Mouse (Mus musculus) bone marrow macrophage, adult 2 months (primary cell): ENCODE measurements around the gene Scd1. TPM values are rescaled to one million over a fixed set of nuclear protein-coding genes. Genes with fewer than 3 reads are reported as not detected.

Experiments
- H3K27ac ChIP-seq: 2 replicates; pipeline ENCODE4 v1.5.1; 2012; ENCODE audit warnings: low read depth, low read length; ENCODE audit not compliant: insufficient read depth
- H3K4me1 ChIP-seq: 2 replicates; pipeline ENCODE4 v1.6.1; 2012; ENCODE audit warnings: low read length; ENCODE audit not compliant: control insufficient read depth, insufficient read depth
- H3K4me3 ChIP-seq: 2 replicates; pipeline ENCODE4 v1.5.1; 2012; ENCODE audit warnings: mild to moderate bottlenecking, low read length, moderate library complexity; ENCODE audit not compliant: insufficient read depth
- CTCF ChIP-seq: IDR thresholded peaks from 2 replicates; pipeline ENCODE4 v1.5.1; 2012; ENCODE audit warnings: low read depth, mild to moderate bottlenecking, low read length, moderate library complexity
- POLR2A ChIP-seq: IDR thresholded peaks from 2 replicates; pipeline ENCODE4 v1.6.1; 2012; ENCODE audit warnings: mild to moderate bottlenecking, low read depth, low read length, borderline replicate concordance
- polyA plus RNA-seq: library from polyadenylated mRNA; stranded (reverse); fragments of >200 nt; gene quantifications from 2 replicates; pipeline ENCODE4 v1.2.4, GENCODE M21; 2012; ENCODE audit not compliant: missing spikeins, insufficient read depth, insufficient read length

The Scd1 gene
- polyA plus RNA-seq, 1 experiment, result 2.9 TPM

DNA sequence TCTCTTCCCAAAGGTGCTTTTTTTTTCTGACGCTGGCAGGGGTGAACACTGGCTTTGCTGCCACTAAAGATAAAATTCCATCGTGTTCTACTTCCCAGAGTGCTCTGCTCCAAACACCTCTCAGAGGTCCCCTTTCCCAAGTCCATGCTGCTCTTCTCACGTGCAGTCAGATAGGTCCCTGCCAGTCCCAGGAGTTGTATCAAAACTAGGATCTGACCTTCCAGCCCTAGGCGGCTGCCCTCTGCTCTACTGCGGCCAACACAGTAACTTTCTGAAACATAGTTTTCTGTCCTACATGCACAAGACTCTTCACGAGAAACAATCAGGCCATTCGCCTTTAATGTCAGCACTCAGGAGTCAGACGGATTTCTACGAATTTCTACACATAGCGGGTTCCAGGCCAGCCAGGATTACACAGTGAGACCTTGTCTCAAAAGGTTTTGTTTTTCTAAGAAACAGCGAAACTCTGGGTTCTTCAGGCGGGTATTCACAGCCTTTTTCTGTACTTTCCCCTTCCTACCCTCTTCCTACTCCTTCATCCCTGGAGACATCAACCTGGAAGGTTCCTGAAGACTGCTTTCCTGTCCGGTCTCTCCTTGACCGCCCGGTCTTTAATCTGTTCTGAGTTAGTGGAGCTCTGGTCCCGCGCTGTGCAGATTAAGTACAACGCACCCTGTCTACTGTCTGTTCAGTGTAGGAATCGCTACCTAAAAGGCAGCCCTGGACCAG lies 19.8 kb downstream of the Scd1 start:
- Histone ChIP-seq H3K4me3 (peak overlapping the region; percentile 64), H3K4me1 (peaks cover 37% of the 10 kb centered on the region), H3K27ac (peak overlapping the region; percentile 84)
- TF ChIP-seq CTCF (no peak), POLR2A (no peak)

DNA sequence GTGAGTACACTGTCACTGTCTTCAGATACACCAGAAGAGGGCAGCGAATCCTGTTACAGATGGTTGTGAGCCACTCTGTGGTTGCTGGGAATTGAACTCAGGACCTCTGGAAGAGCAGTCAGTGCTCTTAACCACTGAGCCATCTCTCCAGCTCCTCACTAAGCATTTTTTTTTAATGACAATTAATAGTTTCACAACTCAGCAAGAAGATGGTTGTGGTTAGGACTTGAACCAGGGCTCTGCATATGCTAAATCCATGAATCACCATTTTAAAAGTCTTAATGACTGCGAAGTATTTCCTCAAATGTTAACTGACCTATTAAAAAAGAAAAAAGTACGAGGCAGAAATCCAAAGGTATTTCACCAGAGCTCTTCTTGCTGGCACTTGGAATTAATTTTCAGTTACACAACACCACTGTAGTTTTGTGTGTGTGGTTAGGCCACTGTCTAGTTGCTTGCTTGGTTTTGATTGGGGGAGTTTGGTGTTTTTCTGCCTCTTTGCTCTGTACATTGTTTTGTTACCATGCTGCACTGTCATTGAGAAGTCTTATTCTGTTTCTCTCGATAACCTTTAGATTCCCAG lies 20.5 kb downstream of the Scd1 start:
- H3K4me3 ChIP-seq, result no peak overlapping the region
- peaks cover 36% of the 10 kb centered on the region for H3K4me1 ChIP-seq
- peak overlapping the region; percentile 84 for H3K27ac ChIP-seq
- TF ChIP-seq CTCF, result no peak
- TF ChIP-seq POLR2A, result no peak

DNA sequence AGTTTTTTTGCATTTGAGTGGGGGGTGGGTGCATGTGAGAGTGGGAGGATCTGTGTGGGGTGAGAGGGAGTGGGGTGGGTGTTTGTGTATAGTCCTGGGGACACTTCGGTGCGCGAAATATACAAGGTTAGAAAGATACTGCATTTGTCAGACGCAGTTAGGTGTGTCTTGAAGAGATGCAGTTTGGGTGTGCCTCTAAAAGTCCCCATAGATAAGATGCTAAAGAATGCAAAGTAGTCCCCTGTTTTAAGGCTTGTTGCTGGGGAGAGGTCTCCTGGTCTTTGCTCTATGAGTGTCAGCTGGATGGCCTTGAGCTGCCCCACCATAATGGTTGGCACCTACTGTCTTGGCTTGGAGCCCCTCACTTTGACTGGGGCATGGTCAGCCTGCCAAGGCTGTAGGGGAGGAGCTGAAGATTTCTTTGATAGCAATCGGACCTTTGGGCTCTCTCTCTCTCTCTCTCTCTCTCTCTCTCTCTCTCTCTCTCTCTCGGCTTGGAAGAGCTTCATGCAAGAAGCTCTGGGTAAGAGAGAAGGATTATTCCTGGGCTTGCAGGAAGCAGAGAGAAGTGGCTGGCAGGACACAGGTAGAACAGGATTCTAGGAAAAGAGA lies 21.7 kb downstream of the Scd1 start:
- H3K4me1 ChIP-seq, result peaks cover 36% of the 10 kb centered on the region
- no peak overlapping the region for H3K4me3 ChIP-seq
- TF ChIP-seq CTCF, result no peak
- TF ChIP-seq POLR2A, result no peak
- H3K27ac ChIP-seq, result no peak overlapping the region

DNA sequence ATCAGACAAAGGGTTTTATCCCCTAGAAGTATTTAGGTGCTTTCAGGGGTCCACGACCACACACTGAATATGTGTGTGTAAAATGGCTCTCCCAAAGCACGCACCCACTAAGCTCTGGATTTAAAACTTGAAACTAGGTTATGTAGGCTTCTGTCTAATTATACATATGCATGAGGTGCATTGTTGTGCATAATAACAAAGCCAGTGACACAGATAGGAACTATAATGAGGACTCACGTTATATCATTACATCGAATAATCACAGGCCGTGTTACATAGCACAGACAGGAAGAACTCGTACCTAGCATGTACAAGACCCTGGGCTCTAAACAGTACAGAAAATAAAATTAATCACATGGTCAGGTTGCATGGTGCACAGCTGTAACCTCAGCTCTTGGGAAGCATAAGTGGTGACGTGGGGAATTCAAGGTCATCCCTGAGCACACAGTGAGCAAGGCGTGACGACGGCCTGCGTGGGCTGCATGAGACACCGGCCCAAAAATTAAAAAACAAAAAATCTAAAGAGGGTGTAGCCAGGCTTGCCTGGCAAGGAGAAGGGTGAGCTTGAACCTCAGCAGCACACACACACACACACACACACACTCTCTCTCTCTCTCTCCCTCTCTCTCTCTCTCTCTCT lies 24.9 kb downstream of the Scd1 start:
- no peak overlapping the region for H3K27ac ChIP-seq
- TF ChIP-seq CTCF (no peak), POLR2A (no peak)
- no peak overlapping the region for H3K4me3 ChIP-seq
- H3K4me1 ChIP-seq, result peaks cover 24% of the 10 kb centered on the region

DNA sequence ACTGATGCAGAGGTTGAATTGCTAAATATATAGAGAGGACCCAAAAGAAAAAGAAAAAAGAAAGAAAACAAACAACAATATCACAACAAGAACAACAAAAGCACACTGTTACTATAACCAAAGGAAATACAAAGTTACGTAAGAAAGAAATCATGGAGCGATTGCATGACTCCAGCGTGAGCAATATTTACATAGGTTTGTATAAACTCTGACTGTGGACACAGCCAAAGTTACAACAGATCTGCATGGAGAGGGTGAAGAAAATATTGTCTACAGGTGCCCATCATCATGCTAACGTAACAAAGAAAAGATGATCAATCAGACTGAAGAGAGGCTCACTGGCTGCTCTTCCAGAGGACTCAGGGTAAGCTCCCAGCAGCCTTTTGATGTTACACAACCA lies 27.6 kb downstream of the Scd1 start:
- peaks cover 10% of the 10 kb centered on the region for H3K4me1 ChIP-seq
- TF ChIP-seq CTCF (no peak), POLR2A (no peak)
- no peak overlapping the region for H3K27ac ChIP-seq
- H3K4me3 ChIP-seq, result no peak overlapping the region

DNA sequence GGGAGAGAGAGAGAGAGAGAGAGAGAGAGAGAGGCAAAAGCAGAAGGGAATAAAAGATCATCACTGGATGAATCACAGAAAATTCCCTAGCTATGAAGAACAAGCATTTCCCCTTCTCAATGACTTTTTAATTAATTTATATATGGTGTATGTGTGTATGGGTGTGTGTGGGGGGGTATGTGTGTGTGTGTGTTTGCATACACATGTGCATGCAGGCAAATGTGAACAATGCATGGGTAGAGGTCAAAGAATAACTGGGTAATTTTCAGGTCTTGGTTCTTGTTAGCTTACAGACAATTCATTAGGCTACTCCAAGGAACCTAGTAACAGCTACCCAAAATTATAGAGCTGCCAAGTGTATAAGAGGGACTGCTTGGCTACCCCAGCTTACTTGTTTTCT lies 28.6 kb downstream of the Scd1 start:
- H3K27ac ChIP-seq, result no peak overlapping the region

DNA sequence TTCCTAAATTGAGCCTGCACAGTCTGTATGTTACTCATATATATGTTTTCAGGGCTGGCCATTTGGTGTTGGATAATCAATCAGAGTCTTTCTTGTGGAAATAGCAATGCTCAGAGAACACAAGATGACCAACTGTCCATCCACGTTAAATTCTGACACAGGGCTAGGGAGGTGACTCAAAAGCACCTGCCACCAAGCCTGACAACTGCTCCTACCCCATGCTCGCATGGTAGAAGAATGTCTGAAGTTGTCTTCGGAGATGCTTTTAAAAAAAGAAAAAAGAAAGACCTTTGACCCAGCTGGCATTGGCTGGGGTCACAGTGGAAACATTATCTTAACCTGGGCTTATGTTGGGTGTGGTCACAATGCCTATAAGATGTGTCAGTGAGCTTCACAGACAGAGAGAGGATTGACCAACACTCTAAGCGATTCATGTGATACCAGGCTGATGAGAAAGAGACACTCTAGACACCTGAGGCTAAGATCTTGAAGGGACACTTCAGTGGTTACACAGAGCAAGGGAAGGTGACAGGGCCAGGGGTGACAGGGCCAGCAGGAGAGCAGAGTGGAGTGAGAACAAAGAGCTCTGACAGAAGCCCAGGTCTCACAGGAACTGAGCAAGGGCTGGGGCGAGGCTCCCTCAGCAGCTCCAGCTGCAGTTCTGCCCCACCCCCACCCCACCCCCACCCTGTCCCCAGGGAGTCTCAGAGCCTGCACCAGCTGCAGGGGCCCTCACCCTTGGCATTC lies 29.9 kb downstream of the Scd1 start:
- H3K4me1 ChIP-seq, result peaks cover 3% of the 10 kb centered on the region; the same call in 1 of the 2 replicates
- TF ChIP-seq POLR2A (no peak), CTCF (no peak)
- H3K27ac ChIP-seq, result no peak overlapping the region
- no peak overlapping the region for H3K4me3 ChIP-seq

More for the DNA sequence above, 28.6 kb downstream of the Scd1 start:
- TF ChIP-seq CTCF (no peak), POLR2A (no peak)
- peaks cover 3% of the 10 kb centered on the region; the same call in 1 of the 2 replicates for H3K4me1 ChIP-seq
- H3K4me3 ChIP-seq, result no peak overlapping the region

DNA sequence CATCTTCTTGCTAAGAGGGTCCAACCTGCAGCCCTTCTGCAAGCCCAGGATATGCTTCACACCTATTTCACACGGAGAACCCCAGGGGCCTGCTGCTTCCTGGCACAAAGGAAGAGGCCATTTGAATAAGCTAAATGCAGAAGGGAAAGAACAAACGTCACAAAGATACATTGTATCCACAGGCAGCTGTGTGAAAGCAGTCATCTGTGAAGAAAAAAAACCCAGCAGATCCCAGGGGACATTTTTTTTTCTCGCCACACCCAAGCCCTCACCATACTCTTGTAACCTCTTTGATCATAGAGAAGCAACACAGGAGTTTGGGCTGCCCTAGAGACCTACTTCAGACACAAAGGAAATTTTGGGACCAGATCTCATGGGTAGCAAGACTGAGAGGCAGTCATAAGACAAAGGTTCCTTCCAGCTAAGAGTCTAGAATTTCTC lies 31.1 kb downstream of the Scd1 start:
- Histone ChIP-seq H3K4me1 (peaks cover 3% of the 10 kb centered on the region; the same call in 1 of the 2 replicates), H3K27ac (no peak overlapping the region), H3K4me3 (no peak overlapping the region)
- TF ChIP-seq POLR2A (no peak), CTCF (no peak)

DNA sequence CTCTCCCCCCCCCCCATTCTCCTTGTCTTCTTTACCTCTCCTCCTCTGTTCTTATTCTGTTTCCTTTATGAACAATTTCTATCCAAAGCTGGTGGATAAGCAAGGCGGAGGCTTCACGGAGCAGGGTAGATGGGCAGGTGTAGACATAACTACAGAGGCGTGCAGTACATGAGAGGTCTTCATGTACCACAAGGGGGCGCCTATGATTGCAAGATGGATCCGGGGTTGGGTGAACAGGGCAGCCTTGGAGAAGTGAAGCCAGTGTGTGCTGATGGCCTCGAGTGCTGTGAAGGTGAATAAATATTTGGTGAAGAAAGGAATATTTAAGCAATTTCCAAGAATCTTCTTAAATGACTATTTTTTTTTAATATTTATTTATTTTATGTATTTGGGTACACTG lies 34.7 kb downstream of the Scd1 start:
- Histone ChIP-seq H3K27ac (no peak overlapping the region), H3K4me3 (no peak overlapping the region), H3K4me1 (no peaks in the 10 kb centered on the region)
- TF ChIP-seq CTCF (peak; percentile 76), POLR2A (no peak)
